In genomic region chr13:30724691-30725271, GRCm38 (mm10) we compare ENCODE assay signal across 8 mouse cellular contexts. TPM values are rescaled to one million over a fixed set of nuclear protein-coding genes. Genes with fewer than 3 reads are reported as not detected.
DNase-seq lines count a peak whose midpoint lies in the region; ATAC-seq and TF ChIP-seq lines count a peak whose summit lies in the region.

No protein-coding gene starts in this region.

- peak; percentile 10 for DNase-seq in cerebellum, adult 9-11 months
- no peak for DNase-seq in cerebellum, postnatal 4 days (ENCODE audit: low spot score in 2 of 2)
- no peak for DNase-seq in hindbrain, embryonic 11.5 days (ENCODE audit: low spot score)
- peak; percentile 86 for DNase-seq in CH12.LX (ENCODE audit: extremely low read depth)
- no peak for DNase-seq in kidney, adult 8-10 months
- DNase-seq in layer of hippocampus, adult 9-10 months (ENCODE audit: low spot score) = no peak

- TF ChIP-seq POLR2A in CH12.LX (IDR thresholded peaks at IDR 0.05; ENCODE audit: low read depth, low read length) = no peak; the same call in 1 of the 2 replicates

- WGBS in hindbrain, embryonic 15.5 days = 18% methylated on average over 7 of the region's 7 CpGs
- 26% methylated on average over 7 of the region's 7 CpGs for WGBS in hindbrain, embryonic 11.5 days
- whole genome bisulfite sequencing in forebrain, embryonic 16.5 days = 19% methylated on average over 7 of the region's 7 CpGs

- no peaks in the 10 kb centered on the region for H3K9me3 ChIP-seq in hindbrain, embryonic 15.5 days
- H3K9me3 ChIP-seq in hindbrain, embryonic 11.5 days (ENCODE audit: control insufficient read depth, low read length) = no peaks in the 10 kb centered on the region
- H3K9me3 ChIP-seq in CH12.LX (replicated peaks; ENCODE audit: low read length) = peaks cover 6% of the 10 kb centered on the region
- H3K9me3 ChIP-seq in forebrain, embryonic 16.5 days (ENCODE audit: control insufficient read depth, low read length) = no peaks in the 10 kb centered on the region

- no peak overlapping the region for H3K9ac ChIP-seq in hindbrain, embryonic 15.5 days
- H3K9ac ChIP-seq in hindbrain, embryonic 11.5 days (ENCODE audit: low read depth, low read length) = no peak overlapping the region
- H3K9ac ChIP-seq in CH12.LX (ENCODE audit: insufficient read depth, low read depth) = peak overlapping the region; percentile 53; the same call in 1 of the 2 replicates
- no peak overlapping the region for H3K9ac ChIP-seq in forebrain, embryonic 16.5 days (replicated peaks; ENCODE audit: low read depth, low read length)

- TF ChIP-seq RAD21 in CH12.LX (IDR thresholded peaks at IDR 0.05; ENCODE audit: low read depth, low read length) = no peak; the same call in 1 of the 2 replicates

- no peak for TF ChIP-seq CTCF in CH12.LX (conservative IDR thresholded peaks at IDR 0.05 in 1 of 2, IDR thresholded peaks at IDR 0.05 in 1 of 2; ENCODE audit: low read depth in 2 of 2, low read length in 2 of 2)

- H3K27ac ChIP-seq in hindbrain, embryonic 15.5 days (replicated peaks) = no peak overlapping the region
- H3K27ac ChIP-seq in hindbrain, embryonic 11.5 days (ENCODE audit: low read depth, low read length) = no peak overlapping the region
- H3K27ac ChIP-seq in CH12.LX (ENCODE audit: insufficient read depth, low read depth) = peak overlapping the region; percentile 83
- H3K27ac ChIP-seq in forebrain, embryonic 16.5 days (ENCODE audit: low read length) = no peak overlapping the region

- H3K4me1 ChIP-seq in hindbrain, embryonic 15.5 days (replicated peaks) = peaks cover 14% of the 10 kb centered on the region
- no peaks in the 10 kb centered on the region; the same call in 1 of the 2 replicates for H3K4me1 ChIP-seq in hindbrain, embryonic 11.5 days (replicated peaks; ENCODE audit: control insufficient read depth, insufficient read depth, low read length)
- H3K4me1 ChIP-seq in CH12.LX (ENCODE audit: control insufficient read depth in 1 of 2, insufficient read depth in 2 of 2) = peaks cover 57 to 97% of the 10 kb centered on the region in 2 experiments
- H3K4me1 ChIP-seq in forebrain, embryonic 16.5 days (replicated peaks; ENCODE audit: control insufficient read depth, insufficient read depth, low read length) = peaks cover 6% of the 10 kb centered on the region

- H3K4me3 ChIP-seq in hindbrain, embryonic 15.5 days = no peak overlapping the region
- H3K4me3 ChIP-seq in hindbrain, embryonic 11.5 days (ENCODE audit: low read depth, low read length) = no peak overlapping the region
- peak overlapping the region in 1 of 3 experiments; percentile 3 for H3K4me3 ChIP-seq in CH12.LX (replicated peaks in 1 of 3; ENCODE audit: low read depth in 2 of 3, low read length in 2 of 3, poor library complexity in 1 of 3)
- H3K4me3 ChIP-seq in forebrain, embryonic 16.5 days (replicated peaks; ENCODE audit: low read length) = no peak overlapping the region

- in situ Hi-C loops in CH12.LX (cut with MboI; ENCODE audit: low pct_ligation_motif_present, low pct_unique_long_range_greater_than_20kb, low sequenced_read_pairs) = no loop called here

- H3K4me2 ChIP-seq in hindbrain, embryonic 15.5 days = peak overlapping the region; percentile 21; the same call in 1 of the 2 replicates
- H3K4me2 ChIP-seq in hindbrain, embryonic 11.5 days (replicated peaks; ENCODE audit: low read depth, low read length) = no peak overlapping the region
- H3K4me2 ChIP-seq in CH12.LX (ENCODE audit: insufficient read depth, low read depth, poor library complexity, severe bottlenecking) = peak overlapping the region; percentile 80
- 0 out of 2 replicates have a peak overlapping the region, but pooled peaks have one; percentile 8 for H3K4me2 ChIP-seq in forebrain, embryonic 16.5 days (ENCODE audit: low read length)

- TF ChIP-seq EP300 in CH12.LX (IDR thresholded peaks at IDR 0.05; ENCODE audit: low read length) = no peak

- dilution Hi-C loops in CH12.LX (cut with MboI; ENCODE audit: extremely low pct_ligation_motif_present, extremely low pct_unique_long_range_greater_than_20kb, low sequenced_read_pairs) = no loop called here

- ATAC-seq in hindbrain, embryonic 15.5 days (ENCODE audit: low FRiP score, low read depth) = peak; percentile 65
- no peak for ATAC-seq in hindbrain, embryonic 11.5 days (ENCODE audit: low FRiP score)
- ATAC-seq in forebrain, embryonic 16.5 days = peak; percentile 82

- no peaks in the 10 kb centered on the region for H3K79me2 ChIP-seq in CH12.LX (replicated peaks; ENCODE audit: control insufficient read depth, extremely low read depth, insufficient read depth, poor library complexity, severe bottlenecking)

- H3K36me3 ChIP-seq in hindbrain, embryonic 15.5 days = no peaks in the 10 kb centered on the region
- H3K36me3 ChIP-seq in hindbrain, embryonic 11.5 days (ENCODE audit: control insufficient read depth, insufficient read depth, low read length) = no peaks in the 10 kb centered on the region
- no peaks in the 10 kb centered on the region for H3K36me3 ChIP-seq in CH12.LX (replicated peaks in 1 of 2; ENCODE audit: control insufficient read depth in 1 of 2, insufficient read depth in 1 of 2, low read length in 1 of 2)
- no peaks in the 10 kb centered on the region for H3K36me3 ChIP-seq in forebrain, embryonic 16.5 days (ENCODE audit: control insufficient read depth, insufficient read depth)

- no peaks in the 10 kb centered on the region for H3K27me3 ChIP-seq in hindbrain, embryonic 15.5 days
- no peaks in the 10 kb centered on the region for H3K27me3 ChIP-seq in hindbrain, embryonic 11.5 days (ENCODE audit: control insufficient read depth, insufficient read depth, low read length)
- H3K27me3 ChIP-seq in CH12.LX (replicated peaks) = no peaks in the 10 kb centered on the region
- no peaks in the 10 kb centered on the region for H3K27me3 ChIP-seq in forebrain, embryonic 16.5 days (replicated peaks; ENCODE audit: control insufficient read depth, insufficient read depth, low read length)

TF ChIP-seq in CH12.LX, 34 proteins besides CTCF, POLR2A, EP300 and RAD21 (continues in another document):
- TF ChIP-seq JUN (IDR thresholded peaks at IDR 0.05; ENCODE audit: insufficient read depth, low read depth, low read length) (no peak), IRF4 (IDR thresholded peaks at IDR 0.05; ENCODE audit: low read depth, low read length) (peak; percentile 68; the same call in 1 of the 2 replicates), MYC (IDR thresholded peaks at IDR 0.05; ENCODE audit: low read depth, low read length) (peak; percentile 70; the same call in 1 of the 2 replicates), MAFK (IDR thresholded peaks at IDR 0.05; ENCODE audit: insufficient replicate concordance, low read length) (0 out of 2 replicates have a peak, but pooled peaks have one; percentile 17), TBP (conservative IDR thresholded peaks at IDR 0.05; ENCODE audit: low read depth, low read length) (peak; percentile 54; the same call in 1 of the 2 replicates), RCOR1 (conservative IDR thresholded peaks at IDR 0.05; ENCODE audit: low read depth, low read length) (no peak), KAT2A (IDR thresholded peaks at IDR 0.05; ENCODE audit: insufficient replicate concordance, low read length) (no peak), NRF1 (IDR thresholded peaks at IDR 0.05; ENCODE audit: low read depth, low read length) (no peak), TCF12 (IDR thresholded peaks at IDR 0.05; ENCODE audit: low read depth, low read length) (peak; percentile 8; the same call in 1 of the 2 replicates), HCFC1 (IDR thresholded peaks at IDR 0.05; ENCODE audit: low read depth, low read length) (no peak), MAZ (IDR thresholded peaks at IDR 0.05; ENCODE audit: low read depth, low read length) (peak; percentile 59), SMC3 (IDR thresholded peaks at IDR 0.05; ENCODE audit: low read depth, low read length) (no peak), CHD2 (IDR thresholded peaks at IDR 0.05; ENCODE audit: low read length) (0 out of 2 replicates have a peak, but pooled peaks have one; percentile 3), GABPA (IDR thresholded peaks at IDR 0.05; ENCODE audit: insufficient replicate concordance, low read depth, low read length) (no peak), UBTF (IDR thresholded peaks at IDR 0.05; ENCODE audit: low read depth, low read length) (no peak), BHLHE40 (IDR thresholded peaks at IDR 0.05; ENCODE audit: low read depth, low read length) (peak; percentile 76), CHD1 (IDR thresholded peaks at IDR 0.05; ENCODE audit: low read depth, low read length) (0 out of 2 replicates have a peak, but pooled peaks have one; percentile 73), E2F4 (IDR thresholded peaks at IDR 0.05; ENCODE audit: insufficient replicate concordance, low read depth, low read length) (no peak), MEF2A (IDR thresholded peaks at IDR 0.05; ENCODE audit: borderline replicate concordance, low read depth, low read length) (peak; percentile 74), POLR2AphosphoS2 (IDR thresholded peaks at IDR 0.05; ENCODE audit: low read depth, low read length) (no peak; the same call in 1 of the 2 replicates), NELFE (IDR thresholded peaks at IDR 0.05; ENCODE audit: low read depth, low read length) (0 out of 2 replicates have a peak, but pooled peaks have one; percentile 39), PAX5 (IDR thresholded peaks at IDR 0.05; ENCODE audit: low read length) (no peak), USF1 (IDR thresholded peaks at IDR 0.05; ENCODE audit: low read depth, low read length) (no peak), MXI1 (IDR thresholded peaks at IDR 0.05; ENCODE audit: low read depth, low read length) (no peak; the same call in 1 of the 2 replicates), USF2 (conservative IDR thresholded peaks at IDR 0.05; ENCODE audit: low read depth, low read length) (no peak), SIN3A (IDR thresholded peaks at IDR 0.05; ENCODE audit: low read length) (peak; percentile 70), ETS1 (conservative IDR thresholded peaks at IDR 0.05; ENCODE audit: low read depth, low read length) (peak; percentile 83), MAX (IDR thresholded peaks at IDR 0.05; ENCODE audit: low read length) (peak; percentile 79), ELF1 (IDR thresholded peaks at IDR 0.05; ENCODE audit: low read depth, low read length) (no peak), ZC3H11A (IDR thresholded peaks at IDR 0.05; ENCODE audit: low read depth, low read length) (no peak), ZNF384 (IDR thresholded peaks at IDR 0.05; ENCODE audit: low read depth, low read length) (no peak)

RNA-seq across cellular contexts. Expression of gene Irf4, which starts 24.2 kb away (rescaled TPM):
- 0.03 and 0.04 TPM in 2 replicates for polyA plus RNA-seq in hindbrain, embryonic 15.5 days (2015; fragmentation: Nextera tagmentation; extraction: Ambion mirVana)
- 0.03 and 0.06 TPM in 2 replicates for polyA plus RNA-seq in hindbrain, embryonic 11.5 days (2014; fragmentation: Nextera tagmentation; extraction: Ambion mirVana)
- total RNA-seq in CH12.LX (2012; rRNA removed) = 115 and 138 TPM in 2 replicates
- total RNA-seq in CH12.LX (2014; rRNA removed) = 122 and 142 TPM in 2 replicates
- 74.5 and 81.7 TPM in 2 replicates for polyA plus RNA-seq in CH12.LX (2012; ENCODE audit: insufficient read length, low read depth)
- polyA plus RNA-seq in forebrain, embryonic 16.5 days (2015; fragmentation: Nextera tagmentation; extraction: Ambion mirVana) = 0.06 and 0.11 TPM in 2 replicates

Comparison
In these comparisons a context has a peak if more than half of its experiments do, and no peak if none do; other contexts are left out.
1. DNase-seq: peak in cerebellum, adult 9-11 months (single experiment) and CH12.LX (single experiment); none in cerebellum, postnatal 4 days (0 of 2), hindbrain, embryonic 11.5 days (single experiment), kidney, adult 8-10 months (0 of 2) and layer of hippocampus, adult 9-10 months (single experiment).
2. RNA of gene Irf4, which starts 24.2 kb away (polyA plus RNA-seq): 74.5 to 81.7 TPM in CH12.LX; 0.06 to 0.11 TPM in forebrain, embryonic 16.5 days, 0.03 to 0.06 TPM in hindbrain, embryonic 11.5 days and 0.03 to 0.04 TPM in hindbrain, embryonic 15.5 days; every median in the first group is over 10 times any median in the second.